Mouse (Mus musculus): ENCODE measurements at regions not wholly inside any gene's neighbourhood (a gene's known extent, or its start where the extent isn't known, plus 50 kb on each side); places are given as distances from the start of the nearest gene placed in this dataset.

GRCm38 (mm10) chr11:41852813-41853212, 147.8 kb downstream of the Gabrg2 start:
- Histone ChIP-seq H3K4me1 (replicated peaks; ENCODE audit: control insufficient read depth, insufficient read depth, low read length) (no peaks in the 10 kb centered on the region), H3K36me3 (ENCODE audit: control insufficient read depth, insufficient read depth, low read length) (no peaks in the 10 kb centered on the region), H3K4me2 (ENCODE audit: low read depth, low read length, severe bottlenecking) (no peak overlapping the region), H3K4me3 (ENCODE audit: low read depth, low read length) (no peak overlapping the region), H3K9me3 (ENCODE audit: control insufficient read depth, low read length) (no peaks in the 10 kb centered on the region), H3K27me3 (ENCODE audit: control insufficient read depth, insufficient read depth, low read length) (no peaks in the 10 kb centered on the region), H3K9ac (ENCODE audit: low read length) (no peak overlapping the region), H3K27ac (ENCODE audit: low read depth, low read length) (no peak overlapping the region)
- DNase-seq (ENCODE audit: low spot score) (no peak), ATAC-seq (replicated peaks; ENCODE audit: low FRiP score) (no peak)

- no peak overlapping the region for H3K4me2 ChIP-seq (ENCODE audit: low read depth, low read length, severe bottlenecking)
- DNase-seq (ENCODE audit: low spot score) (no peak), ATAC-seq (replicated peaks; ENCODE audit: low FRiP score) (peak; percentile 84)
- no peaks in the 10 kb centered on the region for H3K4me1 ChIP-seq (replicated peaks; ENCODE audit: control insufficient read depth, insufficient read depth, low read length)
- H3K36me3 ChIP-seq (ENCODE audit: control insufficient read depth, insufficient read depth, low read length) = no peaks in the 10 kb centered on the region
- H3K9ac ChIP-seq (ENCODE audit: low read length) = no peak overlapping the region
- H3K9me3 ChIP-seq (ENCODE audit: control insufficient read depth, low read length) = no peaks in the 10 kb centered on the region
- no peak overlapping the region for H3K27ac ChIP-seq (ENCODE audit: low read depth, low read length)
- H3K4me3 ChIP-seq (ENCODE audit: low read depth, low read length) = no peak overlapping the region
- H3K27me3 ChIP-seq (ENCODE audit: control insufficient read depth, insufficient read depth, low read length) = no peaks in the 10 kb centered on the region
- 16% methylated on average over 2 of the region's 2 CpGs for WGBS
Measured at GRCm38 (mm10) chr11:41825978-41826679, 174.5 kb downstream of the Gabrg2 start.

- no peak overlapping the region for H3K9ac ChIP-seq (ENCODE audit: low read length)
- ATAC-seq (replicated peaks; ENCODE audit: low FRiP score) (no peak), DNase-seq (ENCODE audit: low spot score) (no peak)
- H3K4me1 ChIP-seq (replicated peaks; ENCODE audit: control insufficient read depth, insufficient read depth, low read length) = no peaks in the 10 kb centered on the region
- H3K27me3 ChIP-seq (ENCODE audit: control insufficient read depth, insufficient read depth, low read length) = no peaks in the 10 kb centered on the region
- no peaks in the 10 kb centered on the region for H3K36me3 ChIP-seq (ENCODE audit: control insufficient read depth, insufficient read depth, low read length)
- no peak overlapping the region for H3K4me2 ChIP-seq (ENCODE audit: low read depth, low read length, severe bottlenecking)
- no peaks in the 10 kb centered on the region for H3K9me3 ChIP-seq (ENCODE audit: control insufficient read depth, low read length)
- H3K27ac ChIP-seq (ENCODE audit: low read depth, low read length) = no peak overlapping the region
- H3K4me3 ChIP-seq (ENCODE audit: low read depth, low read length) = no peak overlapping the region
- 93% methylated on average over 2 of the region's 2 CpGs for WGBS
Measured at GRCm38 (mm10) chr11:41818014-41818413, 182.6 kb downstream of the Gabrg2 start.

GRCm38 (mm10) chr11:41812996-41813395, 187.7 kb downstream of the Gabrg2 start:
- ATAC-seq (replicated peaks; ENCODE audit: low FRiP score) (no peak), DNase-seq (ENCODE audit: low spot score) (no peak)
- 64% methylated on average over 1 of the region's 1 CpGs for WGBS
- Histone ChIP-seq H3K27ac (ENCODE audit: low read depth, low read length) (no peak overlapping the region), H3K36me3 (ENCODE audit: control insufficient read depth, insufficient read depth, low read length) (no peaks in the 10 kb centered on the region), H3K4me3 (ENCODE audit: low read depth, low read length) (no peak overlapping the region), H3K4me1 (replicated peaks; ENCODE audit: control insufficient read depth, insufficient read depth, low read length) (no peaks in the 10 kb centered on the region), H3K9ac (ENCODE audit: low read length) (no peak overlapping the region), H3K27me3 (ENCODE audit: control insufficient read depth, insufficient read depth, low read length) (no peaks in the 10 kb centered on the region), H3K9me3 (ENCODE audit: control insufficient read depth, low read length) (no peaks in the 10 kb centered on the region), H3K4me2 (ENCODE audit: low read depth, low read length, severe bottlenecking) (no peak overlapping the region)

GRCm38 (mm10) chr11:41808897-41809296, 191.8 kb downstream of the Gabrg2 start:
- 83% methylated on average over 2 of the region's 2 CpGs for WGBS
- ATAC-seq (replicated peaks; ENCODE audit: low FRiP score) (no peak), DNase-seq (ENCODE audit: low spot score) (no peak)
- H3K4me1 ChIP-seq (replicated peaks; ENCODE audit: control insufficient read depth, insufficient read depth, low read length) = no peaks in the 10 kb centered on the region
- H3K9me3 ChIP-seq (ENCODE audit: control insufficient read depth, low read length) = no peaks in the 10 kb centered on the region
- H3K4me2 ChIP-seq (ENCODE audit: low read depth, low read length, severe bottlenecking) = no peak overlapping the region
- no peaks in the 10 kb centered on the region for H3K36me3 ChIP-seq (ENCODE audit: control insufficient read depth, insufficient read depth, low read length)
- no peak overlapping the region for H3K27ac ChIP-seq (ENCODE audit: low read depth, low read length)
- no peak overlapping the region for H3K4me3 ChIP-seq (ENCODE audit: low read depth, low read length)
- H3K9ac ChIP-seq (ENCODE audit: low read length) = no peak overlapping the region
- H3K27me3 ChIP-seq (ENCODE audit: control insufficient read depth, insufficient read depth, low read length) = no peaks in the 10 kb centered on the region

- no peak for DNase-seq (ENCODE audit: low spot score)
Measured at GRCm38 (mm10) chr11:41792206-41792605, 208.5 kb downstream of the Gabrg2 start.

More at GRCm38 (mm10) chr11:41792206-41792605, 208.5 kb downstream of the Gabrg2 start:
- H3K9ac ChIP-seq (ENCODE audit: low read length) = no peak overlapping the region
- no peaks in the 10 kb centered on the region for H3K27me3 ChIP-seq (ENCODE audit: control insufficient read depth, insufficient read depth, low read length)
- no peaks in the 10 kb centered on the region for H3K9me3 ChIP-seq (ENCODE audit: control insufficient read depth, low read length)
- 66% methylated on average over 3 of the region's 3 CpGs for WGBS
- no peaks in the 10 kb centered on the region for H3K4me1 ChIP-seq (replicated peaks; ENCODE audit: control insufficient read depth, insufficient read depth, low read length)
- no peak overlapping the region for H3K27ac ChIP-seq (ENCODE audit: low read depth, low read length)
- no peaks in the 10 kb centered on the region for H3K36me3 ChIP-seq (ENCODE audit: control insufficient read depth, insufficient read depth, low read length)
- no peak for ATAC-seq (replicated peaks; ENCODE audit: low FRiP score)
- H3K4me3 ChIP-seq (ENCODE audit: low read depth, low read length) = no peak overlapping the region
- no peak overlapping the region for H3K4me2 ChIP-seq (ENCODE audit: low read depth, low read length, severe bottlenecking)
